Mouse (Mus musculus) heart, adult 8-10 months (tissue): ENCODE data around the gene Rpap1. TPM values are rescaled to one million over a fixed set of nuclear protein-coding genes. Genes with fewer than 3 reads are reported as not detected.
A peak's percentile ranks its signal among the peaks of the same experiment; 100 is the strongest.

Source experiments
- DNase-seq: peaks from one replicate; pipeline ENCODE4 v3.0.0; 2022; ENCODE audit warnings: low spot score
- total RNA-seq, 4 experiments: library from RNA; stranded (reverse); gene quantifications; 2 replicates each; pipeline ENCODE4 v1.2.4; 2022

The Rpap1 gene
- total RNA-seq, 4 experiments from 2014 or later: 11.9 to 13.7 (median 13.4) TPM

GRCm38 (mm10) chr2:119799181-119799960, 12.0 kb upstream of the Rpap1 start:
- DNase-seq: no peak

GRCm38 (mm10) chr2:119798246-119798927, 11.1 kb upstream of the Rpap1 start:
- DNase-seq: peak; percentile 49

GRCm38 (mm10) chr2:119797279-119797783, 10.0 kb upstream of the Rpap1 start, which contains the start of gene Tyro3:
TSS of gene Tyro3 (plus strand) at chr2:119797733.
- no peak for DNase-seq

GRCm38 (mm10) chr2:119789996-119790395, 2.7 kb upstream of the Rpap1 start:
- no peak for DNase-seq

GRCm38 (mm10) chr2:119767246-119767645, 20.1 kb downstream of the Rpap1 start:
- DNase-seq: no peak

- DNase-seq: no peak
Observed at GRCm38 (mm10) chr2:119763924-119764323, 23.4 kb downstream of the Rpap1 start.

- no peak for DNase-seq
Observed at GRCm38 (mm10) chr2:119762276-119762675, 25.1 kb downstream of the Rpap1 start.

- no peak for DNase-seq
Observed at GRCm38 (mm10) chr2:119760251-119760650, 27.1 kb downstream of the Rpap1 start, which contains the start of gene Ltk. TSS of gene Ltk (minus strand) at chr2:119760431.

GRCm38 (mm10) chr2:119758844-119759835, 28.2 kb downstream of the Rpap1 start:
- DNase-seq: no peak

- DNase-seq: no peak
Observed at GRCm38 (mm10) chr2:119758101-119758843, 29.1 kb downstream of the Rpap1 start.

- DNase-seq: no peak
Observed at GRCm38 (mm10) chr2:119757601-119758100, 29.7 kb downstream of the Rpap1 start.

GRCm38 (mm10) chr2:119749260-119749659, 38.1 kb downstream of the Rpap1 start:
- no peak for DNase-seq

GRCm38 (mm10) chr2:119747554-119747953, 39.8 kb downstream of the Rpap1 start:
- no peak for DNase-seq

- DNase-seq: no peak
Observed at GRCm38 (mm10) chr2:119745281-119745680, 42.1 kb downstream of the Rpap1 start.

- DNase-seq: no peak
Observed at GRCm38 (mm10) chr2:119744163-119745111, 42.9 kb downstream of the Rpap1 start.

GRCm38 (mm10) chr2:119743808-119744162, 43.6 kb downstream of the Rpap1 start:
- DNase-seq: no peak

- DNase-seq: no peak
Observed at GRCm38 (mm10) chr2:119743176-119743807, 44.0 kb downstream of the Rpap1 start.

- DNase-seq: no peak
Observed at GRCm38 (mm10) chr2:119742461-119743175, 44.7 kb downstream of the Rpap1 start.
